Mouse (Mus musculus) kidney, postnatal 0 days (tissue): ENCODE data around the gene Crip1. TPM values are rescaled to one million over a fixed set of nuclear protein-coding genes. Genes with fewer than 3 reads are reported as not detected.
A peak's percentile ranks its signal among the peaks of the same experiment; 100 is the strongest.

ENCODE experiments used
- ATAC-seq: fragments of 200-750 bp; cut with Nextera tagmentation; replicated peaks from 2 replicates; pipeline ENCODE4 v1.8.0; 2017; ENCODE audit warnings: low read depth, moderate number of reproducible peaks, moderate TSS enrichment, moderate library complexity; ENCODE audit not compliant: low FRiP score
- DNase-seq: peaks from one replicate; pipeline ENCODE4 v3.0.0-alpha.2; 2016; ENCODE audit warnings: low spot score
- H3K27ac ChIP-seq: fragments of 300-500 bp; sonication (generic); 2 replicates; pipeline ENCODE4 v1.5.1; 2014; ENCODE audit warnings: mild to moderate bottlenecking
- H3K27me3 ChIP-seq: fragments of 300-500 bp; sonication (generic); 2 replicates; pipeline ENCODE4 v1.6.1; 2014; ENCODE audit warnings: low read length, mixed read lengths; ENCODE audit not compliant: insufficient read depth
- H3K36me3 ChIP-seq: fragments of 300-500 bp; sonication (generic); 2 replicates; pipeline ENCODE4 v1.6.1; 2014; ENCODE audit warnings: low read length, mixed read lengths; ENCODE audit not compliant: insufficient read depth
- H3K4me1 ChIP-seq: fragments of 300-500 bp; sonication (generic); replicated peaks from 2 replicates; pipeline ENCODE4 v1.6.1; 2014; ENCODE audit warnings: antibody characterized with exemption, low read length, mixed read lengths; ENCODE audit not compliant: insufficient read depth
- H3K4me2 ChIP-seq: fragments of 300-500 bp; sonication (generic); 2 replicates; pipeline ENCODE4 v1.6.1; 2014; ENCODE audit warnings: mild to moderate bottlenecking, low read length, moderate library complexity, mixed read lengths
- H3K4me3 ChIP-seq: fragments of 300-500 bp; sonication (generic); replicated peaks from 2 replicates; pipeline ENCODE4 v1.5.1; 2014; ENCODE audit warnings: low read depth, low read length
- H3K9ac ChIP-seq: fragments of 300-500 bp; sonication (generic); 2 replicates; pipeline ENCODE4 v1.6.1; 2014; ENCODE audit warnings: low read depth, low read length
- H3K9me3 ChIP-seq: fragments of 300-500 bp; sonication (generic); replicated peaks from 2 replicates; pipeline ENCODE4 v1.6.1; 2016; ENCODE audit warnings: low read length, inconsistent platforms, mixed read lengths
- CTCF ChIP-seq: IDR thresholded peaks from 2 replicates; pipeline ENCODE4 v1.5.1; 2016; ENCODE audit warnings: antibody characterized with exemption, low read depth, mild to moderate bottlenecking, moderate library complexity
- WGBS: fragments of 180-500 bp; shearing (Covaris S2); extraction: QIAGEN DNeasy Blood & Tissue Kit; methylation state at CpG from one replicate; pipeline ENCODE4 v1.1.7; 2014; 5-methylcytosine and 5-hydroxymethylcytosine counted together
- polyA plus RNA-seq: library from polyadenylated mRNA; unstranded; fragments of >200 nt; fragmentation: Nextera tagmentation; extraction: Ambion mirVana; gene quantifications from 2 replicates; pipeline ENCODE4 v1.2.1, GENCODE M21; 2015

The Crip1 gene
- polyA plus RNA-seq, 1 experiment from 2014 or later, result 357 TPM

DNA sequence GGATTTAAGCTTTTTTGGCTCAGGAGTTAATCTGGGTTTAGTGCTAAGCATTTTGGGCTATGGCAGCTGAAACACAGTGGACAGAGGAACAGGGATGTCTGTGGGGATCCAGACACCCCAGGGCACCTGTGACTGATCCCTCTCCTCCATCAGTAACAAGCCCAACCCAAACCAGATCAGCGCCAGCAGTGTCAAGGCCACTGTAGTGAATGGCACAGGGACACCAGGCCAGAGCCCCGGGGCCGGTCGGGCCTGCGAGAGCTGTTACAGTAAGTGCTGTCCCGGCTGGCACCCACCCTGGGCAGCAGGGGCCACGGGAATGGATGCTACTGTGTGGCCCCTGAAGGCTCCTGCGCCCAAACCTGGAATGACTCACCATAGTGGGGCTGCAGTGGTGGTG, 15.4 kb upstream of the Crip1 start:
- no peak for TF ChIP-seq CTCF
- Histone ChIP-seq H3K9ac (no peak overlapping the region), H3K9me3 (no peaks in the 10 kb centered on the region), H3K27me3 (no peaks in the 10 kb centered on the region), H3K4me3 (no peak overlapping the region), H3K27ac (no peak overlapping the region), H3K36me3 (peaks cover 94% of the 10 kb centered on the region), H3K4me1 (no peaks in the 10 kb centered on the region), H3K4me2 (no peak overlapping the region)
- over 99% methylated on average over 8 of the region's 8 CpGs for WGBS
- DNase-seq (no peak), ATAC-seq (no peak)

GRCm38 (mm10) chr12:113131601-113132000, 14.5 kb upstream of the Crip1 start:
- no peak for TF ChIP-seq CTCF
- Histone ChIP-seq H3K27ac (no peak overlapping the region), H3K4me1 (no peaks in the 10 kb centered on the region), H3K36me3 (peaks cover 97% of the 10 kb centered on the region), H3K4me3 (no peak overlapping the region), H3K9me3 (no peaks in the 10 kb centered on the region), H3K9ac (no peak overlapping the region), H3K4me2 (no peak overlapping the region), H3K27me3 (no peaks in the 10 kb centered on the region)
- no peak for DNase-seq
- WGBS, result 92% methylated on average over 14 of the region's 14 CpGs
- ATAC-seq, result no peak

GRCm38 (mm10) chr12:113132567-113132966, 13.5 kb upstream of the Crip1 start:
- H3K4me1 ChIP-seq, result no peaks in the 10 kb centered on the region
- WGBS, result 54% methylated on average over 2 of the region's 2 CpGs
- peaks cover 97% of the 10 kb centered on the region for H3K36me3 ChIP-seq
- 0 out of 2 replicates have a peak overlapping the region, but pooled peaks have one; percentile 2 for H3K9ac ChIP-seq
- no peak overlapping the region for H3K4me2 ChIP-seq
- no peak overlapping the region for H3K27ac ChIP-seq
- no peaks in the 10 kb centered on the region for H3K9me3 ChIP-seq
- no peak for DNase-seq
- no peak for TF ChIP-seq CTCF
- no peaks in the 10 kb centered on the region for H3K27me3 ChIP-seq
- ATAC-seq, result no peak
- H3K4me3 ChIP-seq, result no peak overlapping the region

DNA sequence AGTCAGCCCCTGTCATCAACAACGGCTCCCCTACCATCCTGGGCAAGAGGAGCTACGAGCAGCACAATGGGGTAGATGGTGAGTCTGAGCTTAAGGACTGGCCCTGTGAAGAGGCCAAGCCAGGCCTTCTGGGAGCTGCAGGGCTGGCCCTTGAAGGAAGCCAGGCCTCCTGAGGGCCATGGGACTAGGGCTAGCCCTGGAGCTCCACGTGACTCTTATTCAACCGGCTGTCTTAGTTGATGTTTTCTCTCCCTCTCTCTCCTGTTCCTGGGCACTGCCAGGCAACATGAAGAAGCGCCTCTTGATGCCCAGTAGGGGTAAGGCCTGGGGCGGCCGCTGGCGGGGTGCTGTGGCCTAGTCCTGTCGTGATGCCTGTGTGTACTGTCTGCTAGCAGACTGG, 12.9 kb upstream of the Crip1 start:
- no peaks in the 10 kb centered on the region for H3K9me3 ChIP-seq
- no peaks in the 10 kb centered on the region for H3K4me1 ChIP-seq
- 92% methylated on average over 9 of the region's 9 CpGs for WGBS

DNA sequence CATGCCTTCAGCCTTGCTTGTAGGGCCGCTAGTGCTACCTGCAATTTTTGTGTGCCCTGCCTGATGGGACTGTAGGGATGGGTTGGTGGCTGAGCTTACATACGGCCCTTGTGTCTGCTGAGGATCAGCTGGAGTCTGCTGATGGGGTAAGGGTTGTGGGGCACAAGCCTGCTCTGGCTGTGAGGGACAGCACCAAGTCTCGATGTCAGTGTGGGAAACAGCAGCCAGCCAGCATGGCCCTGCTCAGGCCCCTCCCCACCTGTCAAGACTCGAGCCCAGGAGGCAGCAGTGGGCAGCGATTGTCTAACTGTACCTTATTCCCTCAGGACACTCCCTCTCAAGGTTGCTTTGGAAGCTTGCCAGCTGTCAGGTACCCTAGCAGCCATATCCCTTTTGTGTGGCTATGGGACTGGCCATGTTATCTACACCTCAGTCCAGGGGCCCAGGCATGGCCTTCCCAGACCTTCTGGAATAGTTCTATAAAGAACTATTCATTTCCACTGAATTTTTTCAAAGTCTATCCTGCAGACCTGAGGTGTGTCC, 12.2 kb upstream of the Crip1 start:
- Histone ChIP-seq H3K9ac (no peak overlapping the region), H3K36me3 (peaks cover 85% of the 10 kb centered on the region), H3K4me1 (no peaks in the 10 kb centered on the region), H3K4me3 (no peak overlapping the region), H3K4me2 (no peak overlapping the region), H3K27me3 (no peaks in the 10 kb centered on the region), H3K27ac (no peak overlapping the region), H3K9me3 (no peaks in the 10 kb centered on the region)
- DNase-seq (no peak), ATAC-seq (no peak)
- WGBS, result 71% methylated on average over 5 of the region's 5 CpGs
- no peak for TF ChIP-seq CTCF

More for the DNA sequence above, 12.9 kb upstream of the Crip1 start:
- Histone ChIP-seq H3K4me3 (no peak overlapping the region), H3K27me3 (no peaks in the 10 kb centered on the region), H3K27ac (no peak overlapping the region), H3K4me2 (no peak overlapping the region), H3K9ac (0 out of 2 replicates have a peak overlapping the region, but pooled peaks have one; percentile 2), H3K36me3 (peaks cover 91% of the 10 kb centered on the region)
- ATAC-seq, result no peak
- no peak for DNase-seq
- no peak for TF ChIP-seq CTCF

- peaks cover 4% of the 10 kb centered on the region; the same call in 1 of the 2 replicates for H3K4me1 ChIP-seq
- H3K27me3 ChIP-seq, result no peaks in the 10 kb centered on the region
- TF ChIP-seq CTCF, result no peak
- ATAC-seq (no peak), DNase-seq (no peak)
- H3K4me3 ChIP-seq, result no peak overlapping the region
- peaks cover 79% of the 10 kb centered on the region for H3K36me3 ChIP-seq
- no peak overlapping the region for H3K9ac ChIP-seq
- no peaks in the 10 kb centered on the region for H3K9me3 ChIP-seq
- no peak overlapping the region for H3K27ac ChIP-seq
- 93% methylated on average over 4 of the region's 4 CpGs for WGBS
- no peak overlapping the region for H3K4me2 ChIP-seq
Measured at GRCm38 (mm10) chr12:113134502-113134901, 11.6 kb upstream of the Crip1 start.

- ATAC-seq (no peak), DNase-seq (no peak)
- no peak for TF ChIP-seq CTCF
- no peak overlapping the region for H3K4me2 ChIP-seq
- no peak overlapping the region for H3K9ac ChIP-seq
- no peak overlapping the region for H3K4me3 ChIP-seq
- no peak overlapping the region for H3K27ac ChIP-seq
- H3K4me1 ChIP-seq, result peaks cover 8% of the 10 kb centered on the region; the same call in 1 of the 2 replicates
- no peaks in the 10 kb centered on the region for H3K9me3 ChIP-seq
- H3K27me3 ChIP-seq, result no peaks in the 10 kb centered on the region
- 88% methylated on average over 7 of the region's 7 CpGs for WGBS
- H3K36me3 ChIP-seq, result peaks cover 70% of the 10 kb centered on the region
Measured at GRCm38 (mm10) chr12:113135401-113135800, 10.7 kb upstream of the Crip1 start.
